Mouse (Mus musculus) C2C12 (cell line): ENCODE results near the gene Grk6. TPM values are rescaled to one million over a fixed set of nuclear protein-coding genes. Genes with fewer than 3 reads are reported as not detected.

Experiments
- H3K27me3 ChIP-seq: one replicate; pipeline ENCODE4 v1.6.1; 2011; ENCODE audit not compliant: control insufficient read depth, insufficient read depth, insufficient read length
- H3K36me3 ChIP-seq: one replicate; pipeline ENCODE4 v1.6.1; 2011; ENCODE audit not compliant: control insufficient read depth, insufficient read depth
- H3K4me3 ChIP-seq: one replicate; pipeline ENCODE4 v1.5.1; 2011; ENCODE audit warnings: mild to moderate bottlenecking, control low read depth; ENCODE audit not compliant: poor library complexity, insufficient read depth, severe bottlenecking
- H3K79me2 ChIP-seq: one replicate; pipeline ENCODE4 v1.6.1; 2011; ENCODE audit not compliant: control insufficient read depth, insufficient read depth
- H3K79me3 ChIP-seq: one replicate; pipeline ENCODE4 v1.6.1; 2011; ENCODE audit warnings: low read depth, control low read depth
- H3ac ChIP-seq: one replicate; pipeline ENCODE3; 2011; ENCODE audit warnings: low read depth; ENCODE audit not compliant: control insufficient read depth, insufficient read length
- CEBPB ChIP-seq: IDR thresholded peaks from one replicate; pipeline ENCODE4 v1.6.1; 2011; ENCODE audit warnings: low read depth, mild to moderate bottlenecking, control low read depth, moderate library complexity
- CTCF ChIP-seq: IDR thresholded peaks from one replicate; pipeline ENCODE4 v1.5.1; 2011; ENCODE audit not compliant: control insufficient read depth, insufficient read depth, insufficient read length
- FOSL1 ChIP-seq: IDR thresholded peaks from one replicate; pipeline ENCODE4 v1.8.0; 2011; ENCODE audit warnings: mild to moderate bottlenecking, low read length; ENCODE audit not compliant: poor library complexity, insufficient read depth, severe bottlenecking
- MAX ChIP-seq: IDR thresholded peaks from one replicate; pipeline ENCODE4 v1.6.1; 2011; ENCODE audit warnings: mild to moderate bottlenecking, control low read depth
- MYOD1 ChIP-seq: IDR thresholded peaks from one replicate; pipeline ENCODE4 v1.6.1; 2011; ENCODE audit warnings: low read depth; ENCODE audit not compliant: control insufficient read depth, insufficient read length
- MYOG ChIP-seq: IDR thresholded peaks from one replicate; pipeline ENCODE4 v1.6.1; 2011; ENCODE audit not compliant: control insufficient read depth, insufficient read length; ENCODE audit errors: extremely low read depth
- USF1 ChIP-seq: IDR thresholded peaks from one replicate; pipeline ENCODE4 v1.6.1; 2011; ENCODE audit warnings: low read depth, mild to moderate bottlenecking, control low read depth, moderate library complexity
- polyA plus RNA-seq: library from polyadenylated mRNA; unstranded; fragments of >200 nt; fragmentation: generic; extraction: Trizol; gene quantifications from one replicate; pipeline ENCODE4 v1.2.1, GENCODE M21; 2012; ENCODE audit warnings: missing spikeins

Gene Grk6
- polyA plus RNA-seq, 1 experiment = 81.9 TPM

- TF ChIP-seq USF1 = no peak
- TF ChIP-seq CTCF = no peak
- TF ChIP-seq CEBPB = no peak
- TF ChIP-seq MAX = no peak
- no peak for TF ChIP-seq MYOD1
- TF ChIP-seq MYOG = no peak
- no peak for TF ChIP-seq FOSL1
- H3K79me2 ChIP-seq = no peaks in the 10 kb centered on the region
Observed at GRCm38 (mm10) chr13:55420018-55420932, 24.6 kb upstream of the Grk6 start.

DNA sequence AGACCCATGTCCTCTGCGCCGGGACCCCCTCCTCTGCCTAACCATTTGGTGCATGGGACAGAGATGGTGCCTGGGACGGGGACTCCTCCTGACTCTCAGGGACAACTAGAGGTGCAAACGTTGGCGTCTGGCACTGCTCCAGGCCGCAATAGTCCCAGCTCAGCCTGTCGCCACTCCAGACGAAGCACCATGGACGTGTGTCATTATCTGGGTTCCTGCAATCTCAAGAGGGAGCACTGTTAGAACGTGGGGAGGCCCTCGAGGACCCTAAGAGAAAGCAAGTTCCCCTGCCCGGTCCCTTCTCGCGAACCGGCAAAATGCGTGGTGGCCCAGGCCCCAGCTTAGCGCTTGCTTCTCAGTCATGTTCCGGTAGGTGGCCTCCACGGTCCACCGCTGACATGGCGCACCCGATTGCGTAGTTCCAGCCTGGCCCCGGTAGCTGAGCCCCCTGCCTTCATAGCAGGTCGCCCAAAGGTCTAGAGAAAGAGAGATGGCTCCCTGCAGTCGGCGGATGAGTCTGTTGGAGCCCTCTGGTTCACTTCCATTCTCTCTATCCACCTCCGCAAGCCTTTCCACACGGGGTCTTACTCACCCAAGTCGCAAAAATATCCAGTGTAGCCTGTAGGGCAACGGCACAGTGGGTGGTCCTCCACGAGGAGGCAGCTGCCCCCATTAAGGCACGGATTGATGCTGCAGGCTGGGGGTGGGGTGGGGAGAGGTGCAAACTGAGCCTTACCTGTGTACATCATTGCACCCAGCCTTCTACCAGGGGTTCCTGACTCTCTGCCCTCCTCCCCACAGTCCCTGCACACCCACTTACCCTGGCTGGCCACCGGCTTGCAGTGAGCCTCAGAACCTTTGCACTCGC lies 23.7 kb upstream of the Grk6 start:
- Histone ChIP-seq H3K36me3 (no peaks in the 10 kb centered on the region), H3K79me2 (no peaks in the 10 kb centered on the region), H3ac (no peak overlapping the region), H3K79me3 (no peaks in the 10 kb centered on the region), H3K4me3 (no peak overlapping the region), H3K27me3 (peaks cover 25% of the 10 kb centered on the region)
- no peak for TF ChIP-seq USF1
- TF ChIP-seq CTCF = peak; percentile 59

More at GRCm38 (mm10) chr13:55420018-55420932, 24.6 kb upstream of the Grk6 start:
- no peaks in the 10 kb centered on the region for H3K36me3 ChIP-seq
- no peaks in the 10 kb centered on the region for H3K79me3 ChIP-seq
- no peak overlapping the region for H3ac ChIP-seq
- H3K4me3 ChIP-seq = no peak overlapping the region
- peaks cover 25% of the 10 kb centered on the region for H3K27me3 ChIP-seq

DNA sequence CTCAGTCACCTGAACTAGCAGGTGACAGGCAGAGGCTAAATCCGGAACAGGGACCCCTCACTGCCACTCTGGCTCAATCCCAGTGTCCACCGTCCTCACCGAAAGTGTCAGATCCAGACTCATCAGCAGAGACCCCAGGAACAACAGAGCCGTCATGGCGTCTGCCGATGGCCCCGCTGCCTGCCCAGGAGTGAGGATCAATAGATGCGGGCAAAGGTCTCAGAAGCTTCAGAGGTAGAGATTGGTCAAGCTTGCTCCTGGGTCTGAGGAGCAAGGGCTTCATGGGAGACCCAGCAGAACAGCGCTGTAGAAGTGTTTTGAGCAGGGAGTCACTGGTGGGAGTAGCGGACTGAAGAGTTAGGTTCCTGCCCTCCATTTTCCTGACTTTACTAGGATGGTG lies 18.3 kb upstream of the Grk6 start, which contains the start of gene F12:
TSS of gene F12 (minus strand) at position 181 of the 400 bp plus-strand sequence.
- TF ChIP-seq FOSL1 (no peak), MYOG (no peak), USF1 (no peak), MYOD1 (no peak), CTCF (no peak), CEBPB (no peak), MAX (no peak)
- H3K36me3 ChIP-seq = no peaks in the 10 kb centered on the region
- H3K4me3 ChIP-seq = no peak within 1 kb of the TSS
- no peak within 1 kb of the TSS for H3ac ChIP-seq
- peaks cover 7% of the 10 kb centered on the region for H3K27me3 ChIP-seq
- no peaks in the 10 kb centered on the region for H3K79me3 ChIP-seq
- no peaks in the 10 kb centered on the region for H3K79me2 ChIP-seq

- Histone ChIP-seq H3K4me3 (no peak overlapping the region), H3K79me3 (no peaks in the 10 kb centered on the region), H3ac (no peak overlapping the region), H3K36me3 (no peaks in the 10 kb centered on the region), H3K27me3 (peaks cover 4% of the 10 kb centered on the region), H3K79me2 (no peaks in the 10 kb centered on the region)
- TF ChIP-seq MYOD1 (no peak), MYOG (no peak), USF1 (no peak), MAX (no peak), FOSL1 (no peak), CEBPB (no peak), CTCF (no peak)
Observed at GRCm38 (mm10) chr13:55429226-55429888, 15.5 kb upstream of the Grk6 start.

- Histone ChIP-seq H3K36me3 (no peaks in the 10 kb centered on the region), H3K79me3 (no peaks in the 10 kb centered on the region), H3K4me3 (no peak overlapping the region), H3K79me2 (no peaks in the 10 kb centered on the region), H3ac (no peak overlapping the region), H3K27me3 (peaks cover 4% of the 10 kb centered on the region)
- no peak for TF ChIP-seq MYOG
- TF ChIP-seq MYOD1 = no peak
- TF ChIP-seq CTCF = no peak
- no peak for TF ChIP-seq FOSL1
- no peak for TF ChIP-seq USF1
- TF ChIP-seq MAX = no peak
- no peak for TF ChIP-seq CEBPB
Observed at GRCm38 (mm10) chr13:55430566-55430965, 14.3 kb upstream of the Grk6 start.
